Mouse (Mus musculus): ENCODE measurements around the gene Fgd3. TPM values are rescaled to one million over a fixed set of nuclear protein-coding genes. Genes with fewer than 3 reads are reported as not detected.

Gene Fgd3
- total RNA-seq, 2 experiments from 2014 or later = 6.7 to 7.1 TPM

GRCm38 (mm10) chr13:49353991-49354507 is 33.9 kb upstream of the Fgd3 start:
- TF ChIP-seq CTCF (IDR thresholded peaks at IDR 0.05) = no peak
- intact Hi-C loops (cut with DNase I) = no loop called here
- Histone ChIP-seq H3K27ac (peak overlapping the region; percentile 37; the same call in 1 of the 2 replicates), H3K4me3 (no peak overlapping the region)
- peak in 1 of 2 experiments; percentile 35 for DNase-seq (ENCODE audit: extremely low spot score in 1 of 2, low spot score in 2 of 2)

DNA sequence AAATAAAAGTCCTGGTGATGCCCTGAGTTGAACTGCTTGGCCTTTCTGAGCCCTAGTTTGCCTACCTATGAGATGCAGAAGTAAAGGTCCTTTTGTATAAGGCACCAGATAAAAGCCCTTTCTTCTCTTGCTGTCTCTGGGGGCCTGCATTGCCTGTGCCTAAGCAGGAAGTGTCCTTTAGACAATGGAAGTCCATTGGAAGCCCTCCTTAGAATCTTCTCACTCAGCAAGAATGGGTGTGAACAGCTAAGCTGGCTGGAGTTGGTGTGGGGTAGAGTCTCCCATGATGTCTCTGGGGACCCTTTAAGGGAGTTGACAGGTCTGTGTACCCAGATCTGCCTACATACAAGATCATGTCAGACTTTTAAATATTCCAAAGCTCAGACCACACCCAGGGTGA is 33.3 kb upstream of the Fgd3 start:
- no peak for TF ChIP-seq CTCF (IDR thresholded peaks at IDR 0.05)
- no peak for DNase-seq (ENCODE audit: extremely low spot score in 1 of 2, low spot score in 2 of 2)
- H3K27ac ChIP-seq = peak overlapping the region; percentile 73
- intact Hi-C loops (cut with DNase I) = no loop called here
- H3K4me3 ChIP-seq = no peak overlapping the region

DNA sequence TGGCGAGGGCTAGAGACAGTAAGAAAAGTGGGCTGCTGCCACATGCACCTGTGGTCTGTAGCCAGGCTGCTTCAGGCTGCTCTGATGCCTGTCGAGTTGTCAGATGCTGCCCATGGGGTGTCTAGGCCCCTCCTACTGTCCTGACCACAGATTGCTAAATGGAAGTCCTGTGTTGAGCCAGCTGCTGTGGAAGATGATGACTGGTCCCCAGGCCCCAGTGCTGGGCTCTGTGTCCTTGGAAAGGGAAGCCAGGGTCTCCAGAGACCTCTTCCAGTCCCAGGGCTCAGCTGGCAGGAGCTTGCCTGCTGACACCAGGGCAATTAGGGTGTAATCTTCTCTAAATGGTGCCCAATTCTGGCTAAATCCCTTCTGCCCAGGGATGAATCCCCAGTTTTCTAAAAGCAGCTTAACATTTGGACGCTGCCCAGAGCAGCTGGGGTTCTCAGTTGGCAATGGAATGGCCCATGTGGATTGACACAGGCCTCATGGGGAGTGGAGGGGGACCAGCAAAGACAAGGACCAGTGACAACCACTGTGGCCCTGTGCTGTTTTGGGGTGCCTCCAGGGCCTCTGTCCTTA is 32.6 kb upstream of the Fgd3 start:
- intact Hi-C loops (cut with DNase I) = no loop called here
- TF ChIP-seq CTCF (IDR thresholded peaks at IDR 0.05) = no peak
- DNase-seq (ENCODE audit: extremely low spot score in 1 of 2, low spot score in 2 of 2) = no peak
- Histone ChIP-seq H3K4me3 (no peak overlapping the region), H3K27ac (peak overlapping the region; percentile 73)

DNA sequence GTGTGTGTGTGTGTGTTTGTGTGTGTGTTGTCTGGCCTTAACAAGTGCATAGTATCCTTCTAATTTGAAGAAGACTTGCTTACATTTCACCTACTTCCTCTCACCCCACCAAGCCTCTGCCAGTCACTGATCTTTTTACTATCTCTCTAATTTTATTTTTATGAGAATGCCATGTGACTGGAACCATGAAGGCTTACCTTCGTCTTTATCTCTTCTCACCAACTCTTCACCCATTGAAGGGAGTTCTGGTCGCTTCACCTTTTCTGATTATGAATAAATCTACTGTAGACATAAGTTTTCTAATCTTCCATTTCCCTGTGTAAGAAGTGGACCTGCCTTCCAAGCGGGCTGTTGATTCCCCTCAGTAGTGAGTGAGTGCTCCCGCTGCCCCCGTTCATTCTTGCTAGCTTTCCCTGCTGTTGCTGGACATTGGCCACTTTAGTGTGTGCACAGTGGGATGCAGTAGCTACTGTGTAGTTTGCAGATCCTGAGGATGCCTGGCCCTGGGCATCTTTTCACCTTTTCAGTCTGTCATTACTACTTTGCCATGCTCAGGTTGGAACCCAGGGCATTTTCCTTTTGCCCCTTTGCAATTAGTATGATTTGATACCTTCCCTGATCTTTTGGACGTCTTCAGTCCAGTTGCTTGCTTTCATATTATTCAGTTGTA is 29.9 kb upstream of the Fgd3 start:
- intact Hi-C loops (cut with DNase I) = no loop called here
- no peak for DNase-seq (ENCODE audit: extremely low spot score in 1 of 2, low spot score in 2 of 2)
- H3K4me3 ChIP-seq = no peak overlapping the region
- no peak overlapping the region for H3K27ac ChIP-seq
- TF ChIP-seq CTCF (IDR thresholded peaks at IDR 0.05) = no peak

DNA sequence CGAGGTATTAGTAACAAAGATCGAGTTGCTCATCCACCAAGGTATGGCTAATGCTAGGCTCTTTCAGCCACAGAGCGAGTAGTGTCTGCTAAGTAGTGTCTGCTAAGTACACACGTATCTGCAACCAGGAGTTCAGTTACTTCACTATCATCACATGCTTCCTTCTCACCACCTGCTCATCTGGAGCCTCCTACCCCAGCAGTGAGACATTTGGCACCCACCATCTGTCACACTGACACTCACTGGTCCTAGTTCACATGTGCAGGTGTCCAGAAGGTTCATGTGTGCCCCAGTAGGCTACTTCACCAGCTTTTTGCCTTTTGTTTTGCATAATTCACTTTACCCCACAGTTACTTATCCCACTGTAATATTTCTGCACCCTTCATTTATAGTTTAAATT is 29.2 kb upstream of the Fgd3 start:
- intact Hi-C loops (cut with DNase I) = no loop called here
- TF ChIP-seq CTCF (IDR thresholded peaks at IDR 0.05) = no peak
- no peak overlapping the region for H3K4me3 ChIP-seq

GRCm38 (mm10) chr13:49348522-49348921 is 28.4 kb upstream of the Fgd3 start:
- DNase-seq (ENCODE audit: extremely low spot score in 1 of 2, low spot score in 2 of 2) = no peak
- intact Hi-C loops (cut with DNase I) = no loop called here
- Histone ChIP-seq H3K4me3 (no peak overlapping the region), H3K27ac (no peak overlapping the region)
- TF ChIP-seq CTCF (IDR thresholded peaks at IDR 0.05) = no peak

More for the DNA sequence above, 29.2 kb upstream of the Fgd3 start:
- no peak for DNase-seq (ENCODE audit: extremely low spot score in 1 of 2, low spot score in 2 of 2)
- H3K27ac ChIP-seq = no peak overlapping the region

- no peak for DNase-seq (ENCODE audit: extremely low spot score in 1 of 2, low spot score in 2 of 2)
- intact Hi-C loops (cut with DNase I) = no loop called here
- no peak overlapping the region for H3K4me3 ChIP-seq
- 0 out of 2 replicates have a peak overlapping the region, but pooled peaks have one; percentile 8 for H3K27ac ChIP-seq
- TF ChIP-seq CTCF (IDR thresholded peaks at IDR 0.05) = no peak
These were observed 25.4 kb upstream of the Fgd3 start for GRCm38 (mm10) chr13:49345476-49345875.

- TF ChIP-seq CTCF (IDR thresholded peaks at IDR 0.05) = no peak
- DNase-seq (ENCODE audit: extremely low spot score in 1 of 2, low spot score in 2 of 2) = no peak
- no peak overlapping the region for H3K27ac ChIP-seq
- no peak overlapping the region for H3K4me3 ChIP-seq
- intact Hi-C loops (cut with DNase I) = loop anchor here (5.0 kb wide), 1 partner anchor 308 kb away; the partner anchor contains the start of genes Cenpp and Nol8
These were observed 24.5 kb upstream of the Fgd3 start for GRCm38 (mm10) chr13:49344567-49344966.

DNA sequence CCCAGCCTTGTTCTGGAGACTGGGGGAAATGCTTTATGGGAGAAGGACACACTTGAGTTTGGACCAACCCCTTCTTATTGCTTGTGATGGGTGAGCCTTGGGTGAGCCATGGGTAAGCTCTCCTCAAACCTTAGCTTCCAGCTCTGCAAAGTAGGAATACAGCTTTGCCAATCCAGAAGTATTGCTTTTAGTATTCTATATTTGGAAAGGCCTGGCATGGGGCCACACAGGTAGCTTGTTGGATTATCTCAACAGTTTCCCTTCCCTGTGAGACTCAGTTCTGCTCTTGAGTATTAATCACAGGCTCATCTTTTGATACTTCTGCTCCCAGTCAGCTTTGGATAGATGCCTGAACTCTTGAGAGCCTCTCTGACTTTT is 22.6 kb upstream of the Fgd3 start:
- H3K27ac ChIP-seq = no peak overlapping the region
- no peak for TF ChIP-seq CTCF (IDR thresholded peaks at IDR 0.05)
- intact Hi-C loops (cut with DNase I) = loop anchor here (2.0 to 5.0 kb wide), 2 partner anchors 28 to 310 kb away; partner anchors contain the start of genes Cenpp and Nol8
- H3K4me3 ChIP-seq = peak overlapping the region; percentile 99
- no peak for DNase-seq (ENCODE audit: extremely low spot score in 1 of 2, low spot score in 2 of 2)

GRCm38 (mm10) chr13:49341831-49342722 is 22.0 kb upstream of the Fgd3 start:
- intact Hi-C loops (cut with DNase I) = loop anchor here (1.0 to 5.0 kb wide), 3 partner anchors 29 to 310 kb away; partner anchors contain the start of genes Cenpp, Ippk and Nol8
- DNase-seq (ENCODE audit: extremely low spot score in 1 of 2, low spot score in 2 of 2) = no peak
- H3K4me3 ChIP-seq = peak overlapping the region; percentile 99
- H3K27ac ChIP-seq = peak overlapping the region; percentile 91
- no peak for TF ChIP-seq CTCF (IDR thresholded peaks at IDR 0.05)

DNA sequence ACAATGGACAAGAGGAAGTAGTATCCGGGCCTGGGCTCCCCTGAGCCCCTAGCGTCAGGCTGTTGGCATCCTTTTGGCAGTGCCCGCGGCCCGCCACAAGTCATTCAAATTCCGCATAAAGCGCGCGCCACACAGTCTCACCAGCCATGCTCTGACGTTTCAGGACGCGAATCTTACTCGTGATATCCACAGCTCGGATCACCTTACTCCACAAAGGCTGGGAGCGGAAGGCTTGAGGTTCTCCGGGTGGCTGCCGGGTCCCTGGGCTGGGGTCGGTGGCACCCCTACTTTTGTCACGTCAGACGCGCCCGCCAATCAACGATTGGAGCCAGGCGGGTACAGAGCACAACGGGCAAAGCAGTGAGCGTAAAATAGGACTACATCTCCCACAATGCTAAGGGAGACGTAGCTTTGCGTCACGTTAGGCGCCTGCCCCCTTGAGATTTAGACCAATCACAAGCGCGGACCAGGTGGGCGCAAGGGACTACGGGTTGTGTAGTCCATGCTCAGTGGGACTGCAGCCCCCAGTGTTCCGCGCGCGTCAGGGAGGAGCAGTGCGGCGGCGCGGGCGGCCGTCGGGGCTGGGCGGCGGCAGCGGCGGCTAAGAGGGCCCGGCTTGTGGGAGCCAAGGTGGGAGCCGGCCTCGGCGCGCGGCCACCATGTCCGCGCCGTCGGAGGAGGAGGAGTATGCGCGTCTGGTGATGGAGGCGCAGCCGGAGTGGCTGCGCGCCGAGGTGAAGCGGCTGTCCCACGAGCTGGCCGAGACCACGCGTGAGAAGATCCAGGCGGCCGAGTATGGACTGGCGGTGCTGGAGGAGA is 21.1 kb upstream of the Fgd3 start, which contains the start of gene Bicd2:
Gene Bicd2 (plus strand): TSS at position 574 of the 819 bp plus-strand sequence.
- Histone ChIP-seq H3K27ac (peak within 1 kb of the TSS; percentile 91), H3K4me3 (peak within 1 kb of the TSS; percentile 99)
- DNase-seq (ENCODE audit: extremely low spot score in 1 of 2, low spot score in 2 of 2) = peak; percentile 95 to 97
- TF ChIP-seq CTCF (IDR thresholded peaks at IDR 0.05) = peak; percentile 28
- intact Hi-C loops (cut with DNase I) = loop anchor here (1.0 to 5.0 kb wide), 2 partner anchors 80 to 311 kb away; partner anchors contain the start of genes Cenpp, Ippk and Nol8

Data from left cerebral cortex, adult 2 months (tissue).